Mouse (Mus musculus): ENCODE measurements around the gene 1810062G17Rik.

The 1810062G17Rik gene

DNA sequence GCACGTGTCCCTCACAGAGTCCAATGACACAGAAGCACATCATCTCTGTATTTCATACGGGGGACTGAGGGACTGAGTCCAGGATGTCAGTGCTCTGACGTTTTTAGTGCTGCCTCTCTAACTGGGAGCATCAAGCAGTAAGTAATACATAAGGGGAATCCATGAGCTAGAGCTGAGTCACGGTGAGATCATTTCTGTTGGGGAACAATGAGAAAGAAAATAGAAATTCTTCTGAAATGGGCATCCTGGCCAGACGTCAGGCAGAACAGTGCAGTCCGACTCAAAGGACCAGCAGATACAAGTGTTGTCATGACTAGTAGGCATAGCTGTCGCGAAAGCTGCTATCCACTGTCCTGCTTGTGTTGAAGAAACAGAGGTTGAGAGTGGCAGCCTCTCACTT is 25.2 kb downstream of the 1810062G17Rik start:
- Histone ChIP-seq H3K27me3 (ENCODE audit: insufficient read depth, low read length) (no peaks in the 10 kb centered on the region), H3K9me3 (ENCODE audit: low read length) (peaks cover 23% of the 10 kb centered on the region), H3K4me1 (replicated peaks; ENCODE audit: low read depth, low read length) (no peaks in the 10 kb centered on the region), H3K4me3 (replicated peaks; ENCODE audit: low read length) (no peak overlapping the region), H3K36me3 (ENCODE audit: insufficient read depth, low read length) (no peaks in the 10 kb centered on the region)
- no peak for TF ChIP-seq NANOG (IDR thresholded peaks at IDR 0.05; ENCODE audit: borderline replicate concordance, low read length)
- no peak for TF ChIP-seq CTCF (conservative IDR thresholded peaks at IDR 0.05; ENCODE audit: low read length)
- TF ChIP-seq POU5F1 (IDR thresholded peaks at IDR 0.05; ENCODE audit: borderline replicate concordance, low read length) = no peak

DNA sequence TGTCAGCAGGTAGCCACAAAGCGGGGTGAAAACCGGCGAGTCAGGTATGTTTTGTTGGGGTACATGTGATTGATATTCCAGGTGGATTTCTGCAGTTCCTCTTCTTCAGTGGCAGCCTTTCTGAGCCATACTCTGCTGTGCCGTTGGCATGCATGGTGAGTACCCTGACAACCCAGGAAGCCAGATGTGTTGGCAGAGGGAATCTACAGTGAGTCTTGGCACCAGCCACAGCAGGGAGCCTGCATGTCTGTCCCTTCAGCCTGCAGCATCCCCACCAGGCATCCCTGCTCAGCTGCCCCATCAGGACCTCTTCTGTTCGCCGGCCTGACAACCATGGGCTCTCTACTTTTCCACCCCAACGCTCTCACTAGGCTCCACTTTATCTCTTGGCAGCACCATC is 25.8 kb downstream of the 1810062G17Rik start:
- Histone ChIP-seq H3K9me3 (ENCODE audit: low read length) (peaks cover 29% of the 10 kb centered on the region), H3K4me1 (replicated peaks; ENCODE audit: low read depth, low read length) (no peaks in the 10 kb centered on the region), H3K4me3 (replicated peaks; ENCODE audit: low read length) (no peak overlapping the region), H3K36me3 (ENCODE audit: insufficient read depth, low read length) (no peaks in the 10 kb centered on the region), H3K27me3 (ENCODE audit: insufficient read depth, low read length) (no peaks in the 10 kb centered on the region)
- TF ChIP-seq NANOG (IDR thresholded peaks at IDR 0.05; ENCODE audit: borderline replicate concordance, low read length) = no peak

DNA sequence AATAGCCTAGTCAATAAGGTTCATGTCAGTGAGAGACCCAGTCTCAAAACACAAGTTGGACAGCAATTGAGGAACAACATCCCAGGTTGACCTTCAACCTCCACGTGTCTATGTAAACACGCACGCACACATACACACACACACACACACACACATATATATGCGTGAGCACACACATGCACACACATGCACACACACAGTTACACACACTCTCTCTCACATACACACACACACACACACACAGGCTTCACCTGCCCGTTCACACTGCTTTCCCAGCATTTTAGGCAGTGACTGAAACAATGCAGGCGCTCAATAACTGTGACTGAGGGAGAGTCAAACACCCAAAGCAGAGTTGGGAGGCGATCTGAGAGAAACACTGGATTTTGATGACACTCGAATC is 29.6 kb downstream of the 1810062G17Rik start:
- H3K27me3 ChIP-seq (ENCODE audit: insufficient read depth, low read length) = no peaks in the 10 kb centered on the region
- H3K4me3 ChIP-seq (replicated peaks; ENCODE audit: low read length) = no peak overlapping the region
- peaks cover 34% of the 10 kb centered on the region for H3K9me3 ChIP-seq (ENCODE audit: low read length)
- no peaks in the 10 kb centered on the region for H3K36me3 ChIP-seq (ENCODE audit: insufficient read depth, low read length)
- TF ChIP-seq CTCF (conservative IDR thresholded peaks at IDR 0.05; ENCODE audit: low read length) (no peak), POU5F1 (IDR thresholded peaks at IDR 0.05; ENCODE audit: borderline replicate concordance, low read length) (no peak), NANOG (IDR thresholded peaks at IDR 0.05; ENCODE audit: borderline replicate concordance, low read length) (no peak)
- H3K4me1 ChIP-seq (replicated peaks; ENCODE audit: low read depth, low read length) = no peaks in the 10 kb centered on the region

DNA sequence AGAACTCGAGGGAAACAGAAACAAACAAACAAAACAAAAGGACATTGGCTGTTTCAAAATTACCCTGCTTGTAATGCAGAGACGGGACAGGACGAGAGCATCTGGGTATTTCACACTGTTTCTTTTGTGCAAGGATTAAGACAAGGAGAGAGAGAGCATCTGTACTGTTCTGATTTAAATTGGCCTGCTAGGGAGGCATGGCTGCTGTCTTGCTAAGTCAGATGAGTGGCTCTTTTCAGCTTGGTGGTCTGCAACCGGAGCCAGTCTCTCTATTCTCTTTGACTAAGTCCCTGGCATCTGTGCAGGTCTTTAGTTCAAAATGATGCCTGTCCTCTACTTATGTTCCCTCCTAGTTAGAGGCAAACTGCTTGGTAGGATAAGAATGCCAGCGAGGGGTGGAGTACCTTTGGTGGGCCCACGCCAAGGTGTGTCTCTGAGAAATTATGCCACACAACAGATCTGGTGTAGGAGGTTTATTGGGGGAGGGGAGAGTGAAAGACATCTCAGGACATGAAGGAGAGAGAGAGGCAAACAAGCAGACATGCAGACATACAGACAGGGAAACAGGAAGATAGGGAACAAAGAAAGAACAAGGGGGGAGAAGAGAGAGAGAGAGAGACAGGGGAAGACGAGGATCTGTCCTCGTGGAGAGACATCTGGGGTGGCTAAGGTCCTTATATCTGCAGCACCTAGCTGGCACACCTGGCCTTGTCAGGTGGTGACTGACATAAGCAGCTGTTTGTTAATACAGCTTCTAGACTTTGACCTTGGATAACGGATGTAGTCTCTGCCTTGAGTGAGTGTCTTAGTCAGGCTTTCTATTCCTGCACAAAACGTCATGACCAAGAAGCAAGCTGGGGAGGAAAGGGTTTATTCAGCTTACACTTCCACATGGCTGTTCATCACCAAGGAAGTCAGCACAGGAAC is 30.3 kb downstream of the 1810062G17Rik start:
- Histone ChIP-seq H3K9me3 (ENCODE audit: low read length) (peaks cover 40% of the 10 kb centered on the region), H3K36me3 (ENCODE audit: insufficient read depth, low read length) (no peaks in the 10 kb centered on the region), H3K4me1 (replicated peaks; ENCODE audit: low read depth, low read length) (no peaks in the 10 kb centered on the region), H3K27me3 (ENCODE audit: insufficient read depth, low read length) (no peaks in the 10 kb centered on the region), H3K4me3 (replicated peaks; ENCODE audit: low read length) (no peak overlapping the region)
- TF ChIP-seq NANOG (IDR thresholded peaks at IDR 0.05; ENCODE audit: borderline replicate concordance, low read length) = no peak
- no peak for TF ChIP-seq POU5F1 (IDR thresholded peaks at IDR 0.05; ENCODE audit: borderline replicate concordance, low read length)
- TF ChIP-seq CTCF (conservative IDR thresholded peaks at IDR 0.05; ENCODE audit: low read length) = no peak

DNA sequence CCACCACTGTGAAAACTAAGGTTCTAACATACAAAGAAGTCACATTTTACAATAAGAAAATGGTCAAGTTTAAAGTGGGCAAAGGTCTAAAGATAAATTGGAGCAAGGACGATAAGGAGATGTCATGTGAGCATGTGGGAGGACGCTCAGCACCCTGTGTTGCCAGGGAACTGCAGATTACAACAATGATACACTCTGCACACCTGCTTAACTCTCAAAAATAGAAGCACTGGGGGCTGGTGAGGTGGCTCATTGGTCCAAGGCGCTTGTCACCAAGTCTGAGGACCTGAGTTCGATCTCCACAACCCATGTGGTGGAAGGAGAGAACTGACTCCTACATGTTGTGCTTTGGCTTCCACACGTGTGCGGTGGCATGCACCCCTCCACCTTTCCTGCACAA is 35.8 kb downstream of the 1810062G17Rik start:
- H3K36me3 ChIP-seq (ENCODE audit: insufficient read depth, low read length) = no peaks in the 10 kb centered on the region
- no peaks in the 10 kb centered on the region for H3K27me3 ChIP-seq (ENCODE audit: insufficient read depth, low read length)
- no peak for TF ChIP-seq CTCF (conservative IDR thresholded peaks at IDR 0.05; ENCODE audit: low read length)
- TF ChIP-seq POU5F1 (IDR thresholded peaks at IDR 0.05; ENCODE audit: borderline replicate concordance, low read length) = no peak
- no peak for TF ChIP-seq NANOG (IDR thresholded peaks at IDR 0.05; ENCODE audit: borderline replicate concordance, low read length)
- H3K4me1 ChIP-seq (replicated peaks; ENCODE audit: low read depth, low read length) = no peaks in the 10 kb centered on the region
- peaks cover 50% of the 10 kb centered on the region for H3K9me3 ChIP-seq (ENCODE audit: low read length)
- H3K4me3 ChIP-seq (replicated peaks; ENCODE audit: low read length) = no peak overlapping the region

DNA sequence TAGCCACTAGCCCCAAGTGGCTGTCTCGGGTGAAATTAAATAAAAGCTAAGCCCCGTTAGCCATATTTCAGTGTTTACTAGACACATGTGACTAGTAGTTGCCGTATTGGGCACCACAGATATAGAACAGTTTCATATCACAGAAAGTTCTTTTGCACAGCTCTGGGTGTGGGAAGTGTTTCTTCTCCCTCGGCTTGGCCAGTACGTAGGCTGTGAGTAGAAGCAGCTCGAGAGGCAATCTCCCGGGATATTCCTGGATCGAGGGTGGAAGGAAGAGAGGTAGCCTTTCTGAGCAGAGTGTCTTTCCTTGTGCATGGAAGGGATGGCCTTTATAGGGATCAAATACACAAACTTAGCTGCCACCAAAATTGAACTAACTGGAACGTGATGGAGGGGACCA is 40.5 kb downstream of the 1810062G17Rik start:
- peaks cover 14% of the 10 kb centered on the region for H3K27me3 ChIP-seq (ENCODE audit: insufficient read depth, low read length)
- TF ChIP-seq CTCF (conservative IDR thresholded peaks at IDR 0.05; ENCODE audit: low read length) (no peak), NANOG (IDR thresholded peaks at IDR 0.05; ENCODE audit: borderline replicate concordance, low read length) (no peak), POU5F1 (IDR thresholded peaks at IDR 0.05; ENCODE audit: borderline replicate concordance, low read length) (no peak)
- H3K4me3 ChIP-seq (replicated peaks; ENCODE audit: low read length) = no peak overlapping the region
- H3K9me3 ChIP-seq (ENCODE audit: low read length) = peaks cover 26% of the 10 kb centered on the region
- no peaks in the 10 kb centered on the region for H3K36me3 ChIP-seq (ENCODE audit: insufficient read depth, low read length)
- peaks cover 7% of the 10 kb centered on the region for H3K4me1 ChIP-seq (replicated peaks; ENCODE audit: low read depth, low read length)

DNA sequence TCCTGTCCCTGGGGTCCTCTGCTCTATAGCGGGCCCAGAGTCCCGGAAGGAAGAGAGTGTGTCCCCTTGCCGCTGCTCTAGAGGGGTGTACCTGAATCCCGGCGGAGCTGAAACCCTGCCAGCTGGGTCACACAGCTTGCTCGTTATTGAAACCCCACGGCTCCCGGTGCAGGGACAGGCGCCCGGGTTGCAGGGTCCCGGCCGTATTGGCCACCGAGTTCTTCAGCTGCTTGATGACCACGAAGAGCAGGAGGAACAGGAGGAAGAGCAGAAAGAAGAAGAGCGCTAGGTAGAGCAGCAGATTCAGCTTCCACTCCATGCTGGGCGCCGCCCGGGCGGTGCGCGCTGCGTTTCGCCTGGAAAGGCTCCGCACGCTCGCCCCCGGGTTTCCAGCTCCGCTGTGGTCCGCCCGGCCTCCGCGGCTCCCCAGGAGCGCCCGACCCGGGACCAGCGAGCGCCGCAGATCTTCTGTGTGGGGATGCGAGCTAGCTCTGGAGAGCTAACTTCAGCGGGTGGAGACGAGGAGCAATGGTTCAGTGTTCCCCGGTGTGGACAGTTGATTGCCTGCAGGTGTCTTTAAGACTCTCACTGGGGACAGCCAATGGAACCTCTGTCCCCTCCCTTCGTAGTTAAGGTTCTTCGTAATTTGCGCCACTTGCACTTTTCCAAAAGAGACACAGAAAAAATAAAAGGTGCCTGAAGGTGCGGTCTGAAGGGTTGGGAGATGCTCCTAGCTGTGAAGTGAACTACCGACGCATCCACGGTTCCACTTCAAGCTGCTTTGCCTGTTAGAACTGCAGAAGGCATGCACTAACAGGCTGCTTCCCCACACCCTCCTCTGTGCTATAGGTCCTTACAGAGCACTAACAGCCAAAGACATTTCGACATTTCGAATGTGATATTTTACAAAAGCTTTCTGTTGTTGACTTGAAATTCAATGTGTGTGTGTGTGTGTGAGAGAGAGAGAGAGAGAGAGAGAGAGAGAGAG is 45.6 kb downstream of the 1810062G17Rik start, which contains the start of gene Gm11549:
Gene Gm11549, minus strand, starts transcription at position 741 of the 988 bp plus-strand sequence.
- peaks cover 24% of the 10 kb centered on the region for H3K4me1 ChIP-seq (replicated peaks; ENCODE audit: low read depth, low read length)
- H3K4me3 ChIP-seq (replicated peaks; ENCODE audit: low read length) = peak within 1 kb of the TSS; percentile 78
- H3K27me3 ChIP-seq (ENCODE audit: insufficient read depth, low read length) = peaks cover 44% of the 10 kb centered on the region
- peaks cover 3% of the 10 kb centered on the region; the same call in 1 of the 2 replicates for H3K9me3 ChIP-seq (ENCODE audit: low read length)
- no peak for TF ChIP-seq POU5F1 (IDR thresholded peaks at IDR 0.05; ENCODE audit: borderline replicate concordance, low read length)
- TF ChIP-seq NANOG (IDR thresholded peaks at IDR 0.05; ENCODE audit: borderline replicate concordance, low read length) = no peak
- no peak for TF ChIP-seq CTCF (conservative IDR thresholded peaks at IDR 0.05; ENCODE audit: low read length)
- no peaks in the 10 kb centered on the region for H3K36me3 ChIP-seq (ENCODE audit: insufficient read depth, low read length)

DNA sequence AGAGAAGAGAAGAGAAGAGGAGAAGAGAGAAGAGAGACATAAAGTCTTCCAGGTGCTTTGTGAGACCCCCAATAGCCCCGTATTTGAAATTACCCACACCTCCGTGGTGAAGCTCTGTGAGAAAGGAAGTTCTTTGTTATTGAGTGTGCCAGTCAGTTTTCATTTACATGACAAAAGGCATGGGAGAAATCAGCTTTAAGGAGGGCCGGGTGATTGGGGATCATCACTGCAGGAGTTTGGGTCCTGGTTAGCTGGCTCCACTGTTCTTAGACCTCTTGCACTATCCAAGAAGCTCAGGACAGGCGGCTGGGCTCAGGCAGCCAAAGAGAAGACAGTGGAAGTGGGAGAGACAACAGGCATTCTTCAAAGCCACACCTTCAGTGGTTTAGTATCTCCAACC is 46.4 kb downstream of the 1810062G17Rik start:
- TF ChIP-seq CTCF (conservative IDR thresholded peaks at IDR 0.05; ENCODE audit: low read length) = no peak
- TF ChIP-seq POU5F1 (IDR thresholded peaks at IDR 0.05; ENCODE audit: borderline replicate concordance, low read length) = peak; percentile 67; the same call in 1 of the 2 replicates
- TF ChIP-seq NANOG (IDR thresholded peaks at IDR 0.05; ENCODE audit: borderline replicate concordance, low read length) = peak; percentile 21; the same call in 1 of the 2 replicates
- Histone ChIP-seq H3K9me3 (ENCODE audit: low read length) (peaks cover 3% of the 10 kb centered on the region; the same call in 1 of the 2 replicates), H3K36me3 (ENCODE audit: insufficient read depth, low read length) (no peaks in the 10 kb centered on the region), H3K4me1 (replicated peaks; ENCODE audit: low read depth, low read length) (peaks cover 24% of the 10 kb centered on the region), H3K4me3 (replicated peaks; ENCODE audit: low read length) (no peak overlapping the region), H3K27me3 (ENCODE audit: insufficient read depth, low read length) (peaks cover 44% of the 10 kb centered on the region)

Data from E14TG2a.4 (cell line).